Mouse (Mus musculus) skeletal muscle tissue, adult 2 months (tissue): ENCODE measurements around the gene Pheta1.
A peak's percentile ranks its signal among the peaks of the same experiment; 100 is the strongest.

Source experiments
- DNase-seq: peaks from one replicate; pipeline ENCODE4 v3.0.0-alpha.2; 2012; ENCODE audit warnings: low read depth, low spot score

Pheta1 gene

DNA sequence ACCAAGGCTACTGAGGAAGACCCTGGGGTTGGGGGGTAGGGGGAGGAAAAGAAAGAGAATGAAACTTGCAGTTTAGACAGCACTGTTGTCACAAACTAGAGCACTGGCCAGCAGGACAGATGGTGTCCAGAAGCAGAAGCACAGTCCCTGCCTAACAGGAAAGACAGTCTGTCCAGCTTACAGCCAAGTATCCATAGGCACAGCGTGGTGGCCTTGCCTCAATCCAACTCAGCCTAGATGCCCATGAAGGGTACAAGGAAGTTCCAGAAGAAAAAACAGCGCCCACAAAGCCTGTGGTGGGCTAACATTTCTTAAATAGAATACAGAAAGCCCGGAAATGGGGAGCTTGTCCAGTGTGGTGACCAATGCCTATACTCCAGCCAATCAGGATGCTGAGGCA lies 23.2 kb upstream of the Pheta1 start:
- DNase-seq: no peak

DNA sequence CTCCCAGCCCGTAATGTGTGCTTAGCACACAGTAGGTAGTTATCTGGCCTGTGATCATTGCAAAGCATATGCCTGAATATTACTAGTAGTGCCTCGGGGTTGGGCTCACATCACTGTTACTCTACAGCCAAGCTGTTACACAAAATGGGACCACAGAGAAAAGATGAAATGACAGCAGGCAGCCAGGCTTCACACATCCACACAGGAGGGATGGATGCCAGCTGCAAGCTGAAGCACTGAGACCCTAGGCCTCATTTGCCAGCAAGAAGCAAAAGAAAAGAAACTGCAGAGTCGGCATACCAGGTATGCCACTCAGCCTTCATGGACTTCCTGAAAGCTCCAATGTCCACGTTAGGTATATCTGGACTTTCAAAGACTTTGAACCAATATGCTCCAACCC lies 20.9 kb upstream of the Pheta1 start:
- DNase-seq: no peak

- DNase-seq: no peak
These were observed 20.0 kb upstream of the Pheta1 start for GRCm38 (mm10) chr5:121828491-121829432.

DNA sequence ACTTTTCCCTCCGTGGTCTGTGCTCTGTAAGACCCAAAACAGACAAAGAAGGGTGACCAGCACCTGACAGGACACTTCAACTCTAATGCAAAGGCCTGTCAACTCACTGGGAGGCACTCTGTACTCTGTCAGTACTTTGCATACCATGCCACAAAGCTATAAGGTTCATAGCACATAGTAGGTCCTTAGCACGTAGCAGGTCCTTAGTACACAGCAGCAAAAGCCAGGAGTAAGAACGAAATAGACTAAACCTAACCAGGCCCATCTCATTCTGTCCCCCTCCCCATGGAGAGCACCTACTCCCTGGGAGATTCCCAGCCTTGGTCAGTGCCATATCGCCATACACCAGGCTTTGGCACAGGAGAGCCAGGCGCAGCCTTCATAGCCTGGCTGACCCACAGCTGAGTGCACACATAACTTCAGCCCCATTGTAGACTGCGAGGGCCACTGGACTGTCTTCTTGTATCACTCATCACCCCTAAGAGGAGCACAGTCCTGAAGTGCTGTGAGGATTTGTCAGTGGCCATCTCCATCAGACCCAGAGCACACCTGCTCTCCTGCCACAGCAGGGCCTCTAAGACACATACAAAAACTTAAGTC lies 17.7 kb upstream of the Pheta1 start:
- DNase-seq: no peak

DNA sequence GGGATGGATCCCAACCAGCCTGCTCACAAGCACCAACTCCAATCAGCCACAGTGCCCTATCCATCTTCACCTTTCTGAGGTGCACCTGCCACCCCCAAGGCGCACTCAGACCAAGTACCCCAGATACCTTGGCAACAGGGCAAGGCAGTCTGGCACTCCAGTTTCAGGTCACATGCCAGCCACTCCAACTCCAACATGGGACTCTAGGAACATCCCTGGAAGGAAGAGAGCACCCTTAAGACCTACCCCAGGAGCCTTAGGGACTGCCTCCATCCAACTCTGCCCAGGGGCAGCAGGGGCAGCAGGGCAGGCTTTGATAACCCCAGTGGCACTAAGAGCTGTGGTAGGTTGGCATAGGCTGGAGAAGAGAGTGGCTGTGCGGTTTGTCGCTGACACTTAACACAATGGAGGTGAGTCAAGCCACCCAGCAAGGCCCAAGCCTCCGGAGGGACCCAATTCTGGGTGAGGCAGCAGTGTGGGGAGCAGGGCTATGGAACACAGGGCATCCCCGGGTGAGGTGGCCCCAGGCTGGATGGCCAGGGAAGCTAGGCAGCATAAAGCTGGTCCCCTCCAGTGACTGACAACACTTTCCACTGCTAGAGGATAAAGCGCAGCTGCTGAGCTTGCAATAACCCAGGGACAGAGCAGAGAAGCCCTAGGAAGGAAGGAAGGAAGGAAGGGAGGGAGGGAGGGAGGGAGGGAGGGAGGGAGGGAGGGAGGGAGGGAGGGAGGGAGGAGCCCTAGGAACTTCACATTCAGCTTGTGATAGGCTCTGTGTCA lies 16.2 kb upstream of the Pheta1 start:
- no peak for DNase-seq

DNA sequence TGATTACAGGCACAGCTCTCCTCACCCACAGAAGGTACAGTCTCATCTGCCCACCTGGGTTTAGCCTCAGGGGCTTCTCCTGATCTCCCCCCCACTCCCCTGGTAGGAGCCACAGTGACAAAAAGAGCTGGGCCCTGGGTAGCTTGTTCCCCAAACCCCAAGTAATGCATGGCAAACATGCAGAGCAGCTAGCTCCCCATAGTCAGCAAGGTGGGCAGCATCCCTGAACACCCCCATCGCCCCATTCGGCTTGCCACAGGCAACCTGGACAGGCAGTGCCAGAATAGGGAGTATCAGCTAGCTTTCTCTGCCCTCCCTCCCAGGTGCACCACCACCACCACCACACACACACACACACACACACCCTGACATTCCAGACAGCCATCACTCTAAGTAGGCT lies 15.6 kb upstream of the Pheta1 start:
- DNase-seq: no peak

GRCm38 (mm10) chr5:121833572-121834240 lies 15.1 kb upstream of the Pheta1 start:
- peak; percentile 77 for DNase-seq

- DNase-seq: no peak
These were observed 14.6 kb upstream of the Pheta1 start for GRCm38 (mm10) chr5:121834241-121834606.

GRCm38 (mm10) chr5:121834991-121835747 lies 13.6 kb upstream of the Pheta1 start:
- no peak for DNase-seq

- peak; percentile 76 for DNase-seq
These were observed 12.7 kb upstream of the Pheta1 start for GRCm38 (mm10) chr5:121835949-121836691.

DNA sequence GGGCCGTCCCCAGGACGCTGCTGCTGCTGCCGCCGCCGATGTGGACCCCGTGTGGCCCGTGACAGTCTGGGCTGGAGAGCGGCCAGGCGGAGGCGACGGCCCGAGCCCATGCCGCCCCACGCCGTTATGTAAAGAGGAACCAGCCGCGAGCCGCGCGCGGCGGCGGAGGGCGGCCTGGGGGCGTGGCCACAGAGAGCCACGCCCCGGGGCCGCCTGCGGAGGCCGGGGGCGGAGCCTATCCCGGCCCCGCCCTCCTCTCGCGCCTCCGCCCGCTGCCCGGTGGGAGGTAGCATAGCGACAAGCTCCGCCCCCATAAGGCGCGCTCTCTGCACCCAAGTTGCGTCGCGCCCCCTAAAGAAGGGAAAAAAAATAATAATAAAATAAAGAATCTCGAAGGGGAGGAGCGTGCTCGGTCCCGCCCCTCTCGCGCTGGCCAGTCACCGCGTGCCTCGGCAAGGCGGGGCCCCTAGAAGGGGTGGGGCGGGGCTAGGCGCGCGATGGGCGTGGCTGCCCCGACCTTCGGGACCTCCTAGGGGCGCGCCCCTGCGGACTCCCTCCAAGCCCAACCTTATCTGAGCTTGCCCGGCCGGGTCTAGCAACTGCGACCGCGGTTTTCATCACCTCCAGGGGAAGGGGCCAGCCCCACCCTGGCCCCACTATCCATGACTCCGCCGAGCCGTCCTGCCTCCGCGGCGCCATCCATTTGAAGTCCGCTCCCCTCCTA lies 11.9 kb upstream of the Pheta1 start:
- peak; percentile 97 for DNase-seq

GRCm38 (mm10) chr5:121837441-121838340 lies 11.1 kb upstream of the Pheta1 start, which contains the start of gene Sh2b3:
Gene Sh2b3, minus strand, starts transcription at chr5:121837646.
- peak; percentile 62 for DNase-seq

- peak; percentile 55 for DNase-seq
These were observed 10.2 kb upstream of the Pheta1 start for GRCm38 (mm10) chr5:121838341-121839127.

GRCm38 (mm10) chr5:121839128-121839473 lies 9.7 kb upstream of the Pheta1 start:
- no peak for DNase-seq

- DNase-seq: no peak
These were observed 7.3 kb upstream of the Pheta1 start for GRCm38 (mm10) chr5:121841516-121841915.

DNA sequence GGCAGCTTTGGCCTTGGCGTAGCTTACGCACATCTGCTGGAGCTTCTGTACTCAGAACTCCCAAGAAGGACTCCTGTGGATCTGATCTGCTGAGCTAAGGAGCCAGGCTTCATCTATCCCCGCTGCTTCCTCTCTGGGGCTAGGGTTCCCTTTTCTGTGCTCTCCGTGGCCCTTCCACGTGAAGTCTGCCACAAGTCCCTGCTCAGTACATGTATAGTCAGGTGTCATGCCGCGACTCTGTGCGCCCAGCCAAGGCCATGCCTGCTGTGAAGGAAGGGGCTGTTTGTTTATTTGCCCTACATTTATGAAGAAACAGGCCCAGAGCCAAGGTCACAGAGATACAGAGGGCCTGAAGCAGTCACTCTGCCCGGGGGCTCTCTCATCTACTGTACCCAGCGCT lies 6.8 kb upstream of the Pheta1 start:
- DNase-seq: no peak

GRCm38 (mm10) chr5:121842665-121843118 lies 6.1 kb upstream of the Pheta1 start:
- peak; percentile 65 for DNase-seq
